Mouse (Mus musculus) cortical plate, adult 2 months (tissue): ENCODE data around the gene Col5a1.

Source experiments
- CTCF ChIP-seq: fragments of 200-500 bp; IDR thresholded peaks from 2 replicates; pipeline ENCODE4 v1.5.1; 2011; ENCODE audit warnings: mild to moderate bottlenecking, control low read depth, low read length; ENCODE audit not compliant: insufficient read depth; ENCODE audit errors: extremely low read depth
- POLR2A ChIP-seq: fragments of 200-500 bp; IDR thresholded peaks from 2 replicates; pipeline ENCODE4 v1.6.1; 2011; ENCODE audit warnings: mild to moderate bottlenecking, low read length, control low read depth; ENCODE audit not compliant: insufficient read depth; ENCODE audit errors: extremely low read depth

- TF ChIP-seq POLR2A (no peak), CTCF (no peak)
These were observed 75.0 kb downstream of the Col5a1 start for GRCm38 (mm10) chr2:27961190-27961589.
